Mouse (Mus musculus): ENCODE results near the gene Brms1. TPM values are rescaled to one million over a fixed set of nuclear protein-coding genes. Genes with fewer than 3 reads are reported as not detected.

Brms1 gene
- total and polyA plus RNA-seq, 3 experiments = 22.8 to 50.9 (median 36.3) TPM

DNA sequence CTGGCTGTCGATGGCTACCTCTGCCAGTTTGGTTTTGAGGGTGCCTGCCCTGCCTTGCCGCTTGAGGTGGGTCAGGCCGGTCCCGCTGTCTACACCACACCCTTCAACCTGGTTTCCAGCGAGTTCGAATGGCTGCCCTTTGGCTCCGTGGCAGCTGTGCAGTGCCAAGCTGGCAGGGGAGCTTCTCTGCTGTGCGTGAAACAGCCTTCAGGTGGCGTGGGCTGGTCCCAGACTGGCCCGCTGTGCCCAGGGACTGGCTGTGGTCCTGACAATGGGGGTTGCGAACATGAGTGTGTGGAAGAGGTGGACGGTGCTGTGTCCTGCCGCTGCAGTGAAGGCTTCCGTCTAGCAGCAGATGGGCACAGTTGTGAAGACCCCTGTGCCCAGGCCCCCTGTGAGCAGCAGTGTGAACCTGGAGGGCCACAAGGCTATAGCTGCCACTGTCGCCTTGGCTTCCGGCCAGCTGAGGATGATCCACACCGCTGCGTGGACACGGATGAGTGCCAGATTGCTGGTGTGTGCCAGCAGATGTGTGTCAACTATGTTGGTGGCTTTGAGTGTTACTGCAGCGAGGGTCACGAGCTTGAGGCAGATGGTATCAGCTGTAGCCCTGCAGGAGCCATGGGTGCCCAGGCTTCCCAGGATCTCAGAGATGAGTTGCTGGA is 27.5 kb downstream of the Brms1 start:
- Histone ChIP-seq H3K9ac (ENCODE audit: insufficient read depth, low read depth) (no peak overlapping the region), H3K9me3 (replicated peaks; ENCODE audit: low read length) (no peaks in the 10 kb centered on the region), H3K36me3 (replicated peaks in 1 of 2; ENCODE audit: control insufficient read depth in 1 of 2, insufficient read depth in 1 of 2, low read length in 1 of 2) (no peaks in the 10 kb centered on the region), H3K4me2 (ENCODE audit: insufficient read depth, low read depth, poor library complexity, severe bottlenecking) (no peak overlapping the region), H3K27ac (ENCODE audit: insufficient read depth, low read depth) (no peak overlapping the region), H3K27me3 (replicated peaks) (peaks cover 82% of the 10 kb centered on the region), H3K4me3 (replicated peaks in 1 of 3; ENCODE audit: low read depth in 2 of 3, low read length in 2 of 3, poor library complexity in 1 of 3) (no peak overlapping the region), H3K79me2 (replicated peaks; ENCODE audit: control insufficient read depth, extremely low read depth, insufficient read depth, poor library complexity, severe bottlenecking) (no peaks in the 10 kb centered on the region), H3K4me1 (ENCODE audit: control insufficient read depth in 1 of 2, insufficient read depth in 2 of 2) (peaks cover 3 to 20% of the 10 kb centered on the region in 2 experiments; a peak in 3 of 4 replicates)
- TF ChIP-seq ZKSCAN1 (IDR thresholded peaks at IDR 0.05; ENCODE audit: borderline replicate concordance, low read depth, low read length) = no peak
- no peak for TF ChIP-seq MAX (IDR thresholded peaks at IDR 0.05; ENCODE audit: low read length)
- no peak for DNase-seq (ENCODE audit: extremely low read depth)
- in situ Hi-C loops (cut with MboI; ENCODE audit: low pct_ligation_motif_present, low pct_unique_long_range_greater_than_20kb, low sequenced_read_pairs) (no loop called here), dilution Hi-C loops (cut with MboI; ENCODE audit: extremely low pct_ligation_motif_present, extremely low pct_unique_long_range_greater_than_20kb, low sequenced_read_pairs) (no loop called here)

DNA sequence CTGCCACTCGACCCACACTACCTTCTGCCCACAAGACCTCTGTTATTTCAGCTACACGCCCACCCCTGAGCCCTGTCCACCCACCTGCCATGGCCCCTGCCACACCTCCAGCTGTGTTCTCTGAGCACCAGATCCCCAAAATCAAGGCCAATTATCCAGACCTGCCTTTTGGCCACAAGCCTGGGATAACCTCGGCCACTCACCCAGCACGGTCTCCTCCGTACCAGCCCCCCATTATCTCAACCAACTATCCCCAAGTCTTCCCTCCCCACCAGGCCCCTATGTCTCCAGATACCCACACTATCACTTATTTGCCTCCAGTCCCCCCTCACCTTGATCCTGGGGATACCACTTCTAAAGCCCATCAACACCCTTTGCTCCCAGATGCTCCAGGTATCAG is 28.3 kb downstream of the Brms1 start:
- H3K27me3 ChIP-seq (replicated peaks) = peaks cover 85% of the 10 kb centered on the region
- no peak overlapping the region for H3K4me3 ChIP-seq (replicated peaks in 1 of 3; ENCODE audit: low read depth in 2 of 3, low read length in 2 of 3, poor library complexity in 1 of 3)
- H3K9me3 ChIP-seq (replicated peaks; ENCODE audit: low read length) = no peaks in the 10 kb centered on the region
- dilution Hi-C loops (cut with MboI; ENCODE audit: extremely low pct_ligation_motif_present, extremely low pct_unique_long_range_greater_than_20kb, low sequenced_read_pairs) (no loop called here), in situ Hi-C loops (cut with MboI; ENCODE audit: low pct_ligation_motif_present, low pct_unique_long_range_greater_than_20kb, low sequenced_read_pairs) (no loop called here)
- peaks cover 6 to 23% of the 10 kb centered on the region in 2 experiments; a peak in 3 of 4 replicates for H3K4me1 ChIP-seq (ENCODE audit: control insufficient read depth in 1 of 2, insufficient read depth in 2 of 2)
- H3K9ac ChIP-seq (ENCODE audit: insufficient read depth, low read depth) = no peak overlapping the region
- H3K36me3 ChIP-seq (replicated peaks in 1 of 2; ENCODE audit: control insufficient read depth in 1 of 2, insufficient read depth in 1 of 2, low read length in 1 of 2) = no peaks in the 10 kb centered on the region
- no peak for DNase-seq (ENCODE audit: extremely low read depth)
- no peak for TF ChIP-seq E2F4 (IDR thresholded peaks at IDR 0.05; ENCODE audit: insufficient replicate concordance, low read depth, low read length)
- TF ChIP-seq HCFC1 (IDR thresholded peaks at IDR 0.05; ENCODE audit: low read depth, low read length) = no peak
- TF ChIP-seq EP300 (IDR thresholded peaks at IDR 0.05; ENCODE audit: low read length) = no peak
- no peak for TF ChIP-seq MAX (IDR thresholded peaks at IDR 0.05; ENCODE audit: low read length)
- TF ChIP-seq ZC3H11A (IDR thresholded peaks at IDR 0.05; ENCODE audit: low read depth, low read length) = no peak
- TF ChIP-seq JUND (conservative IDR thresholded peaks at IDR 0.05; ENCODE audit: low read depth, low read length) = no peak
- TF ChIP-seq NRF1 (IDR thresholded peaks at IDR 0.05; ENCODE audit: low read depth, low read length) = no peak
- no peak overlapping the region for H3K27ac ChIP-seq (ENCODE audit: insufficient read depth, low read depth)
- H3K4me2 ChIP-seq (ENCODE audit: insufficient read depth, low read depth, poor library complexity, severe bottlenecking) = no peak overlapping the region
- no peaks in the 10 kb centered on the region for H3K79me2 ChIP-seq (replicated peaks; ENCODE audit: control insufficient read depth, extremely low read depth, insufficient read depth, poor library complexity, severe bottlenecking)

DNA sequence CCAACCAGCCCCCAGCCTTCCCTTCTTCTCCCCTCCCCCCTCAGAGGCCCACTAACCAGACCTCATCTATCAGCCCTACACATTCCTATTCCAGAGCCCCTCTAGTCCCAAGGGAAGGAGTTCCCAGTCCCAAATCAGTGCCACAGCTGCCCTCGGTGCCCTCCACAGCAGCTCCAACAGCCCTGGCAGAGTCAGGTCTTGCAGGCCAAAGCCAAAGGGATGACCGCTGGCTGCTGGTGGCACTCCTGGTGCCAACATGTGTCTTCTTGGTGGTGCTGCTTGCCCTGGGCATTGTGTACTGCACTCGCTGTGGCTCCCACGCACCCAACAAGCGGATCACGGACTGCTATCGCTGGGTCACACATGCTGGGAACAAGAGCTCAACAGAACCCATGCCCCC is 28.8 kb downstream of the Brms1 start:
- H3K4me2 ChIP-seq (ENCODE audit: insufficient read depth, low read depth, poor library complexity, severe bottlenecking) = no peak overlapping the region
- DNase-seq (ENCODE audit: extremely low read depth) = no peak
- H3K27ac ChIP-seq (ENCODE audit: insufficient read depth, low read depth) = no peak overlapping the region
- H3K36me3 ChIP-seq (replicated peaks in 1 of 2; ENCODE audit: control insufficient read depth in 1 of 2, insufficient read depth in 1 of 2, low read length in 1 of 2) = no peaks in the 10 kb centered on the region
- in situ Hi-C loops (cut with MboI; ENCODE audit: low pct_ligation_motif_present, low pct_unique_long_range_greater_than_20kb, low sequenced_read_pairs) (no loop called here), dilution Hi-C loops (cut with MboI; ENCODE audit: extremely low pct_ligation_motif_present, extremely low pct_unique_long_range_greater_than_20kb, low sequenced_read_pairs) (no loop called here)
- no peaks in the 10 kb centered on the region for H3K9me3 ChIP-seq (replicated peaks; ENCODE audit: low read length)
- H3K9ac ChIP-seq (ENCODE audit: insufficient read depth, low read depth) = no peak overlapping the region
- H3K4me3 ChIP-seq (replicated peaks in 1 of 3; ENCODE audit: low read depth in 2 of 3, low read length in 2 of 3, poor library complexity in 1 of 3) = no peak overlapping the region
- peaks cover 8 to 23% of the 10 kb centered on the region in 2 experiments; a peak in 3 of 4 replicates for H3K4me1 ChIP-seq (ENCODE audit: control insufficient read depth in 1 of 2, insufficient read depth in 2 of 2)
- no peaks in the 10 kb centered on the region for H3K79me2 ChIP-seq (replicated peaks; ENCODE audit: control insufficient read depth, extremely low read depth, insufficient read depth, poor library complexity, severe bottlenecking)
- no peak for TF ChIP-seq EP300 (IDR thresholded peaks at IDR 0.05; ENCODE audit: low read length)
- no peak for TF ChIP-seq MAZ (IDR thresholded peaks at IDR 0.05; ENCODE audit: low read depth, low read length)
- no peak for TF ChIP-seq E2F4 (IDR thresholded peaks at IDR 0.05; ENCODE audit: insufficient replicate concordance, low read depth, low read length)
- TF ChIP-seq POLR2AphosphoS2 (IDR thresholded peaks at IDR 0.05; ENCODE audit: low read depth, low read length) = no peak
- TF ChIP-seq BHLHE40 (IDR thresholded peaks at IDR 0.05; ENCODE audit: low read depth, low read length) = no peak
- TF ChIP-seq TBP (conservative IDR thresholded peaks at IDR 0.05; ENCODE audit: low read depth, low read length) = no peak
- no peak for TF ChIP-seq ZMIZ1 (IDR thresholded peaks at IDR 0.05; ENCODE audit: low read depth, low read length)
- H3K27me3 ChIP-seq (replicated peaks) = peaks cover 84% of the 10 kb centered on the region

Data from CH12.LX (cell line).